Mouse (Mus musculus): ENCODE measurements around the gene Hip1.

GRCm38 (mm10) chr5:135567556-135568265 is 22.8 kb upstream of the Hip1 start:
- TF ChIP-seq CTCF (IDR thresholded peaks at IDR 0.05; ENCODE audit: low read depth): no peak
- TF ChIP-seq EP300 (optimal IDR thresholded peaks at IDR 0.05): no peak

Data from stomach, postnatal 0 days (tissue).